Mouse (Mus musculus) heart, adult 2 months (tissue): ENCODE measurements around the gene Grm3.

Source experiments
- CTCF ChIP-seq: fragments of 200-600 bp; IDR thresholded peaks from 2 replicates; pipeline ENCODE4 v1.8.1; 2022; ENCODE audit warnings: antibody characterized with exemption, mild to moderate bottlenecking, moderate library complexity
- EP300 ChIP-seq: fragments of 200-500 bp; IDR thresholded peaks from 2 replicates; pipeline ENCODE4 v1.6.1; 2011; ENCODE audit warnings: low read depth, low read length, control low read depth; ENCODE audit not compliant: insufficient read depth

GRCm38 (mm10) chr5:9638612-9639011, 86.4 kb downstream of the Grm3 start:
- TF ChIP-seq CTCF (no peak), EP300 (no peak)
